Mouse (Mus musculus): ENCODE measurements around the gene Prl7c1. TPM values are rescaled to one million over a fixed set of nuclear protein-coding genes. Genes with fewer than 3 reads are reported as not detected.

Prl7c1 gene
- polyA plus RNA-seq, 1 experiment from 2014 or later, result not detected

Other genes with a start within 250 kb of the Prl7c1 start
- not detected in 2 replicates for gene Prl8a9, start 216.2 kb downstream of the Prl7c1 start, polyA plus RNA-seq (2014; fragmentation: Nextera tagmentation; extraction: Ambion mirVana)
- not detected in 2 replicates for gene Prl8a1, start 198.6 kb downstream of the Prl7c1 start, polyA plus RNA-seq (2014; fragmentation: Nextera tagmentation; extraction: Ambion mirVana)
- gene Prl7b1, start 170.2 kb downstream of the Prl7c1 start, polyA plus RNA-seq (2014; fragmentation: Nextera tagmentation; extraction: Ambion mirVana), result not detected in 2 replicates
- not detected in 2 replicates for gene Prl7a1, start 138.3 kb downstream of the Prl7c1 start, polyA plus RNA-seq (2014; fragmentation: Nextera tagmentation; extraction: Ambion mirVana)
- gene Prl7a2, start 112.8 kb downstream of the Prl7c1 start, polyA plus RNA-seq (2014; fragmentation: Nextera tagmentation; extraction: Ambion mirVana), result not detected in 2 replicates
- gene Prl7d1, start 64.1 kb downstream of the Prl7c1 start, polyA plus RNA-seq (2014; fragmentation: Nextera tagmentation; extraction: Ambion mirVana), result not detected in 2 replicates
- gene Prl2a1, start 20.9 kb upstream of the Prl7c1 start, polyA plus RNA-seq (2014; fragmentation: Nextera tagmentation; extraction: Ambion mirVana), result not detected in 2 replicates
- not detected in 2 replicates for gene Prl2c1, start 68.5 kb upstream of the Prl7c1 start, polyA plus RNA-seq (2014; fragmentation: Nextera tagmentation; extraction: Ambion mirVana)
- gene Prl4a1, start 235.4 kb upstream of the Prl7c1 start, polyA plus RNA-seq (2014; fragmentation: Nextera tagmentation; extraction: Ambion mirVana), result not detected in 2 replicates